Mouse (Mus musculus) retina, postnatal 1 day (tissue): ENCODE data around the gene Larp4.
"Not testable (repeated sequence)": the region's sequence is repeated elsewhere in the genome, so short reads cannot be mapped to it uniquely, and the experiment has no call there.

Experiments
- DNase-seq: peaks from one replicate; pipeline ENCODE4 v3.0.0-alpha.2; 2012

The Larp4 gene

DNA sequence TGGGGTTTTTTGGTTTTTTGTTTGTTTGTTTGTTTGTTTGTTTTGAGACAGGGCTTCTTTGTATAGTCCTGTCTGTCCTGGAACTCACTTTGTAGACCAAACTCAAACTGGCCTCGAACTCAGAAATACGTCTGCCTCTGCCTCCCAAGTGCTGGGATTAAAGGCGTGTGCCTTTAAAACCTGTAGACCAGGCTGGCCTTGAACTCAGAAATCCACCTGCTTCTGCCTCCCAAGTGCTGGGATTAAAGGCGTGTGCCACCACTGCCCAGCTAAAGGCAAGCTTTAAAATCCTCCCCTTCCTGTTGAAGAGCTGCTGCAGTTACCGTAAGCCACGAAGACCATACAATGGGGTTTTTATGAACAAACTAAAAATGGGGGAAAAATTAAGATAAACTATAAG is at the start of gene Larp4:
Larp4 (plus strand) TSS at position 301 of the 400 bp plus-strand sequence.
- not testable (repeated sequence) for DNase-seq

DNA sequence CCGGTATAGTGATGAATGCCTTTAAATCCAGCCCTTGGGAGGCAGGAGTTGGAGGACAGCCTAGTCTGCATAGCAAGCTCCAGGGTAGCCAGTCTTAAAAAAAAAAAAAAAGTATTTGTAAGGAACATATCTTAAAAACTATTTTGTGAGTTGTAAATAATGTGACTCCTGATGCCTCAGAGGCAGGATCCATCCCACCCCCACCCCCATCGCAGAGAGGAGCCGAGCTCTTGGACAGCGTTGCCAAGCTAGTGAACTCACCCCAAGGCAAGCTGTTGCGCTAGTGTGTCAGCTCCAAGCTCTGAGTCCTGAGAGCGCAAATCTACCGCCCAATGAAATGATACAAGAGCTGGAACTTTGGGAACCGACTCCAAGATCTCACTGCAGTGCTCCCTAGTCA is 38.6 kb upstream of the Larp4 start:
- no peak for DNase-seq

DNA sequence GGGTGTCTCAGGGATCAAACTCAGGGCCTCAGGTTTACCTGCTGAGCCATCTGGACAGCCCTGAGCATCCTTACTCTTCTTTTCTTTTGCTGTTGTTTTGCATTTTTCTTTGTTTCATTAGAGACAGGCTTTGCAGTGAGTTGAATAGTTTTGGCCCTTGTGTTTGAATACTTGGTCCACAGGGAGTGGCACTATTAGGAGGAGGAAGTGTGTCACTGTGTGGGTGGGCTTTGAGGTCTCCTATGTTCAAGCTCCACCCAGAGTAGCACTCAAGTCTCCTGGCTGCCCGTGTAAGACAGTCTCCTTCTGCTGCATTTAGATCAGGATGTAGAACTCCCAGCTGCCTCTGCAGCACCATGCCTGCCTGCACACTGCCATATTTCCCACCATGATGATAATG is 35.4 kb upstream of the Larp4 start:
- DNase-seq, result no peak

DNA sequence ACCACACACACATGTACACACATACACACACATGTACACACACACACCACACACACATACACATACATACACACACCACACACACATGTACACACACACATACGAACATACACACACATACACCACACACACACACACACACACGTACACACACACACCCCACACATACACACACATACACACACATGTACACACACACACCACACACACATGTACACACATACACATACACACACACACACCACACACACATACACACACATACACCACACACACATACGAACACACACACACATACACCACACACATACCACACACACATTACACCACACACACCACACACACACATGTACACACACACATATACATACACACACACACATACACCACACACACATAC is 33.2 kb upstream of the Larp4 start:
- DNase-seq, result no peak

DNA sequence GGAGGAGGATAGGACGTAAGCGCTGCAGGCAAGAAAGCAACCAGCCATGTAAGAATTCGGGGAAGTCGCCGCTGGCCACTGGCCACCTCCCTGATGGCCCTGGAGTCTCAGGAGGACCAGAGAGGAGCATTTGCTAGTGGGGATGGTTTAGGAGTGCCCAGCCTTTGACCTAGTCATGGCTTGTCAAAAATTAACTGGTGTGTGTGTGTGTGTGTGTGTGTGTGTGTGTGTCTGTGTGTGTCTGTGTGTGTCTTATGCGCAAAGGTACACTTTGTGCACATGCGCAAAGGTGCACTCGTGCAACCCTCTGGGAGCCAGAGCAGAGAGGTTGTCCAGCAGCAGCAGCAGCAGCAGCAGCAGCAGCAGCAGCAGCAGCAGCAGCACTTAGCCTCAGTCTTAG is 32.0 kb upstream of the Larp4 start:
- DNase-seq, result no peak

DNA sequence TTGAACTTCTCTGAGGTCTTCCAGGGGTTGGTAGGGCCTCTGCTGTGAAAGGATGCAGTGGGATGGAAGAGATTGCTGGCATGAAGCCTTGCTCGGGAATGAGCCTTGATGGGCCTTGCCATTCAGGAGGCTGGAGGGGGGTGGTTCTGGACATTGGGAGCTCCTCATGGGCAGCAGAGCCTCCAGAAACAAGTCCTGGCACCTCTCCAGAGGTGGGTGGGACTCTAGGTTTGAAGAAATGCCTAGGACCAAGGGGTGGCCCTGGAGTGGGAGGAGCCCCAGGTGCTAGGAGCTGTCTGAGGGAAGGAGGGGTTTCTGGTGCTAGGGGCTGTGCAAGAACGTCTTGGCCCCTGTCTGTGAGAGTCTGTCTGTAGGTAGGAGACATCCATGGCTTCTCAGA is 29.4 kb upstream of the Larp4 start:
- DNase-seq, result peak; percentile 76

DNA sequence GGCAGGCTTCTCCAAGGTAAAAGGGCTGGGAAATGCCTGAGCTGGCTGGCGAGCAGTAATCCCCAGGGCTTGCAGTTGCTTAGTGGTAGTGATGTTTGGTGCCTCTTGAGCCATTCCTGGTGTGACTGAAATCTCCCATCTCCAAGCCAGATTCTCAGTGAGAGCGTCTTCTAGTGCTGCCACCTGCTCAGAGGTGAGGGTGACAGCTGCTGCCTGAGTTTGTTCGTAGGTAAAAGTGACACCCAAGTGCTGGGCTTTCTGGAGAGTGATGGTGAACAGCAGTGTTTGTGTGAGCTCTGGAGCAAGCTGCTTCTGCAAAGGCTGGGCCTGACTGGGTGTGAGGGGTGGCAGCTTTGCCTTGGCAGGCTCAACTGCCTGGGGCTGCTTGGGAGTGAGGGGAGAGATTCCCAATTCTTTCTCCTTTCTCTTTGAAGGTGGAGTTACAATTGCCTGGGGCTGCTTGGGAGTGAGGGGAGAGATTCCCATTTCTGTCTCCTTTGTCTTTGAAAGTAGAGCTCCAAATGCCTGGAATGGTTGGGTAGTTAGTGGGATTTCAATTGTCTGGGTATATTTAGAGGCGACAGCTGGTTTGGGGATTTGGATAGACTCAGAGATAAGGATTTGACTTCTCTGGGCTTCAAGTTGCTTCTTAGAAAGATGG is 28.8 kb upstream of the Larp4 start:
- peak; percentile 5 for DNase-seq

DNA sequence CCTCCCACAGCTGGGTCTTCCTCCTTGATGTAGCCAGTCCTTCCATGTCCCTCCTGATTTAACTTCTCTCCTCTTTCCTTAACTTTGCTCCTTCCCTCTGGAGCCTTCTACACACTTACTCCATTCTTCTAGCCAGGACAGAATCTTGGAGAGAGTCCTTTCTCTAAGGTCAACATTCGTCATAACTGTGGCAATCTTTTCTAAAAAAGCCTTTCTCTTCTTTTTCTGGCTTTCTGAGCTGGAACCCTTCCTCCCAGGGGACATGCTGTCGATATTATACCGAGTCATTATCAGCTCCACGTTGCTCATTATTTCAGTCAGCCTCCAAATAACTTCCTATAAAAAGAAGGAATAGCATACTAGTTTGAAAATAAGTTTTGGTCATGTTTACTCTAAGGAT is 14.5 kb upstream of the Larp4 start:
- no peak for DNase-seq

DNA sequence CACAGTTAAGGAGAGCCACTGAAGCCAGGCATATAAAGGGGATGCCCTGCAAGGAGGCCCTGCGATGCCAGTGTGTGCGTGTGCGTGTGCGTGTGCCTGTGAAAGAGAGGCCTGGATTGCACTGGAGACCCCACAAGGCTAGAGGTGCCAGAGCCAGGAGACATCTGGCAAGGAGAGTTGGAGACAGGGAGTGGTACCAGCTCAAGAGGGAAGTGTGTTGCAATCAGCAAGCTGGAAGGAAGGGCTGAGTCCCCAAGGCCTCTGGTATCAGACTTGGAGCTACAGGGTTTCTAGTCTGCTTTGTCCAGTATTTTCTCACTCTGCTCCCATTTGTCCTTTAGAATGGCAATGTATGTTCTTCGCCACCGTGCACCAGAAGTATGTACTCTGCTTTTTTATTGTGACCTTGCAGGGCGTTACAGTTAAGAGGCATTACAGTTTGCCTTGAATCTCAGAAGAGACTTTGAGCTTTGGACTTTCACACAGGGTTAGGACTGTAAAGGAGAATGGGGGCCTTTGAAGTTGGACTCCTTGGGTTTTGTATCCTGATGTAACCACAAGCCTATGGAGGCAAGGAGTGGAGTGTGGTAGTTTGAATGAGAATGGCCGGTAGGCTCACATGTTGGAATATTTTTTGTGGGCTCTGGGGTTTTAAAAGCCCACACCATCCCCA is 4.6 kb upstream of the Larp4 start:
- no peak for DNase-seq

DNA sequence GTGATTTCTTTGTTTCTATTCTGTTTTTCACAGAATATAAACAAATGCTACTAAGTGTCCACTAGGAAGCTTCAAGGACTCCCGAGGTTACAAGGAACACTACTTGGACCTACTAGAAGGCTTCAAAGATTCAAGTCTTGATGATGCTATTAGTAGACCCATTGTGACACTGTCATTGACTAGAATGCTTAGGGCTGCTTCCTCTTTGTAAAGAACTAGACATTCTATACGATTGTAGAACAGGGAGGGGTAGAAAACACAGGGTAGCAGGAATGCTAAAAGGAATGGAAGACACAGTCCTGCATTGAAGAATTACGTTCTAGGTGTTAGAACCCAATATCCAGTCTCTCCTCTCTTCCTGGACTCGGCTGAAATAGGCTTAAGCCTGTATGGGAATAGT is 2.9 kb upstream of the Larp4 start, which contains the start of gene Fam186a:
Fam186a (minus strand) TSS at position 101 of the 400 bp plus-strand sequence.
- DNase-seq, result no peak

DNA sequence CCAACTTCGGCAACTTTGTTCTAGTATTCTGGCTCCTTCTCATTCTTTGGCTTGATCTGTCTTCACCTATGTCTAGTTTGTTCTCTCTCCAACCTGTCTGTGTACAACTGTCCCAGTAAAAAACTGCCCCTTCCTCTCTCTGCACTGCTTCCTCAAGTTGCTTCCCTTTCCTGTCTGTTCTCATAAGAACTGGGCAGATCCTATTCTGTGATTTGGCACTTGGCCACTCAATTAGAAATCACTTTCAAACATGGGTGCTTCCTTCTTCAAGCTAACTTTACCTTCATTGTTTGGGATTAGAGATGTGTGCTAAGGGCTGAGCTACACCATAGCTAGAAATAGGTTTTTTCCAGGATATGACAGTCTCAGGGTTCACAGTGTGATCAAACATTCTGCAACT is 741 bp downstream of the Larp4 start:
- DNase-seq, result no peak

DNA sequence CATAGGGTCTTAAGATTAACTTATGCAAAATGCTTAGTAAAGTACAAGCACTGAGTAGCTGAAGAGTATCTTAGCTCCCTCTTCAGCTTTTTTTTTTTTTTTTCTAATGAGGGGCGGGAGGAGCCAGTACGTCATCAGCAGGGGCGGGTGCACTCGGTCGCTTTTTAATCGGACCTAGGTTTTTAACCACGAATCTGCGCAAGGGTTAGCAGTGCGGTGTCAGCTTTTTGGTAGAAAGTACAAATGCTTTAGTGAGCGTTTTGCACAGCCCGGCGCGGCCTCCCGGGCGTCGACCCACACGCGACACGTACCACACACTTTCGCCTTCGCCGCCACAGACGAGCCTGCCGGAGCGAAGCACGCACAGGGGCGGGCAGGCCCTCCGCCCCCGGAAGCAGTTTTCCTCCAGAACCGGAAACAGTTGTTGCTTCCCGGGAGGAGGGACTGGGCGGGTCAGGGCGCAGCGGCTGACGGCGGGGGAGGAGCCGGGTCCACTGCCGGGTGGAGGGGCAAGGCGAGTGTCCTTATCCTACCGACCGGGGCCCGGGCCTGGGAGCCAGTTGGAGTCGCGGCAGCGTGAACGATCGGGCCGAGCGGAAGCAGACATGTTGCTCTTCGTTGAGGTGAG is 2.6 kb downstream of the Larp4 start:
- DNase-seq, result peak; percentile 98

DNA sequence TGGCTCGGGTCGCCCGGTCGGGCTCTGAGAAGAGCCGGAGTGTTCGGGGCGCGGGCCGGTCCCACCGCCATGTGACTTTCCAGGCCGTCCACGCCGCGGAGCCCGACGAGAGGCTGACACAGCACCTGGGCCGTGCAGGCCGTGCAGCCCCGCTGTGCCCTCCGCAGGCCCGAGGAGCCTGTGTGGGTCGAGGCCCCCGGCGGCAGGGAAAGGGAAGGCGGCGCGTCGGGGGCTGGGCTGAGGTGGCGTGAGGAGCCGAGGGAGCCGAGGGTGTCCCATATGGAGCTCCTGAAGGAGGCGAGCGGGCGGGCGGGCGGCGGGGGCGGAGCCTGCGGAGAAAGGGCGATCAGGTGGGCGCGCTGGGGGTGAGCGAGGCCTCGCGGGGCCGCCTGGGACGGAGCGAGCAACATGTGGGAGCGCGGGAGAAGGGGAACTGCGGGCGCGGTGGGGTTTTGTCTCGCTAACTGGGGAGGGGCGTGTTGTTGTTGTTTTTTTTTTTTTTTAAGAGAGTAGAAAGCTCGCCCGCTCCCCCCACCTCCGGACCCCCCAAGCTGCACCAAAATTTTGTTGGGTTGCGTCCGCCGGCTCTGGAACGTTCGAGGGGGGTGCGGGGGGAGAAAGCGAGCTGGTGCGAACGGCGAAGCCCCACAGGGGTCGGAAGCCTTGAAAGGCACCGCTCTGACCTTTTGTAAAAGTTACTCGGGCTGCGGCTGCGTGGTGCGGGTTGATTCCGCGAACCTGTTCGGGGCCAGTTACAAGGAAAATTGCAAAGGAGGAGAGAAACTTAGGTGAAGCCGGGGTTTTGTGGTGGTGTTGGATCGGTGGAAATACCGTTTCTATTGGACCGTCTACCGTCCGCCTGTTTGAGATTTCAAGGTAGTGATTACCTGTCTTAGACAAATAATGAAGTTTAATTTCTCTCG is 3.4 kb downstream of the Larp4 start:
- peak; percentile 84 for DNase-seq

DNA sequence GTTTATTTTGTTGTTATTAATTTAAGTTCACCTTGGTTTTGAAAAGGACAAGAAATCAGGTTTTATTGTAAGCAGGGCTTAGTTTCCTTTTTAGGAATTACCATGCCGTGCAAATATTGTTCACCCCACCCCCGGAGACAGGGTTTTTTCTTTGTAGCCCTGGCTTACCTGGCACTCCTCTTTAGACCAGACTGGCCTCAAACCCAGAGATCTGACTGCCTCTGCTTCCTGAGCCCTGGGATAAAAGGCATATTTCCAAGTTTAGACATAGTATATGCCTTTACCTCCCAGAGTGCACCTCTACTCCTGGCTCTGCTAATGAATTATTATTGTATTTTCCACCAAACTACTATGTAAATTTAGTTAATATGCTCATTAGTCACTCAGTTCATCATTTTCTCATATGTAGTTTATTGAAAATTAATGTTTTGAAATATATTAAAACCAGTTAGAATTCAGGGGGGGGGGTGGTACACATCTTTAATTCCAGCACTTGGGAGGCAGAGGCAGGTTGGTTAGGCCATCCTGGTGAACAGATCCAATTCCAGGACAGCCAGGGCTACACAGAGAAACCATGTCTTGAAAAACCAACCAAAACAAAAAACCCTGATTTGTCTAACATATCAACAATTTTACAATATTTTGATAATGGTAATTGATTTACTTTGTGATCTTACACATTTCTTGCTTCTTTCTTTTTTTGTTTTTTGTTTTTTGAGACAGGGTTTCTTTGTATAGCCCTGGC is 4.8 kb downstream of the Larp4 start:
- DNase-seq, result no peak

DNA sequence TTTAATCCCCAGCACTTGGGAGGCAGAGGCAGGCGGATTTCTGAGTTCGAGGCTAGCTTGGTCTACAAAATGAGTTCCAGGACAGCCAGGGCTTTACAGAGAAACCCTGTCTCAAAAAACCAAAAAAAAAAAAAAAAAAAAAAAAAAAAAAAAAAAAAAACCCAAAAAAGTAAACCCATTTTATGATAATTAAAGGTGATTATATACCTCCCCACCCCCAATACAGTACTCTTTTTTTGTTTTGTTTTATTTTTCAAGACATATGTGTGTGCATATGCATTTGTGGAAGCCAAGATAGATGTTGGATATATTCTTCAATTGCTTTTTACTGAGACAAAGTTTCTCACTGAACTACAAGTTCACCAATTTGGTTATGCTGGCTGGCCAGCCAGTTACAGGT is 6.3 kb downstream of the Larp4 start:
- not testable (repeated sequence) for DNase-seq

DNA sequence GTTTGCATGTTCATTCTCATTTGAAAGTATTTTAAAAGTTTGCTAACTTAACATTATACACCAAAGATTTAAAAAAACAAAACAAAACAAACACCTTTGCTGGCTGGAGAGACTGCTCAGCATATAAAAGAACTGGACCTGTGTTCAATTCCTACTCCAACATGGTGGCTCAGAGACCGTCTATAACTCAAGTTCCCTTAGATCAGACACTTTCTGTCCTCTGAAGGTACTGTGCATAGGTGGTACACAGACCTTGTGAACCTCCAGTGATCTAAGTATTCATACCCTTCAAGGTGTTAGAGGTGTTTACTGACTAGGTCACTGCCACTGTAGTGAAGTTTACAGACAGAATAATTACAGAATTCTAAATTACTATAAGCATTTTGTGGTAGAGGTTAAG is 9.4 kb downstream of the Larp4 start:
- no peak for DNase-seq

DNA sequence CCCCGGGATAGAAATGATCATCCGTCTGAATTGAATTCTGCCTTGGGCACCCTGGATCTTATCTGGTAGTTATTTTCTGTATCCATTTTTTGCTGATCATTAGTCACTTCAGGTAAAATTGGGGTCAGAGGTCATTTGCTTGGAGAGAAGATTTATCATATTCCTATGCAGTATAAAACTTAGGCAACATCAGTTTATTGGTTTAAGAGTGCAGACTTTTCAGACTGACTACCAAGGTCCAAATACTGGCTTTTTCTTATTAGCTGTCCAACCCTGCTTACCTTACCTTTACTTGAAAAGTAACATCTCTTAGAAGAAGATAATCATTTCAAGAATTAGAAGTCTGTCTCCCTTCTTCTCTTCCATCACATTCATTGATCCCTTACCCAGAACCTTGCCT is 9.8 kb downstream of the Larp4 start:
- no peak for DNase-seq

DNA sequence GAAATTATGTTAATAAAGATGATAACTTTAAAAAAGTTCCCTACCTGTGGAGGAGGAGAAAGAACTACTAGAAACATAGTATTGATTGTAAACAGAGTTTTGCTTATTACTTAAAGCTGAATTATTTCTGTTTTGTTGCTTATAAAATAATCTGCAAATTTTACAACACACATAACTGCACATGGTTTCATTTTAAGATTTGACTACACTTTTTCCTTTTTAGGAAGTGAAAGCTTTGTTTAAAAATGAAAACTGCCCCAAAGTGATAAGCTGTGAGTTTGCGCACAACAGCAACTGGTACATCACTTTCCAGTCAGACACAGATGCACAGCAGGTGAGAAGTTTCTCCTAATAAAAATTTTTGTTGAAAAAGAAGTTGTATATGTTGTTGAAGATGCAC is 23.2 kb downstream of the Larp4 start:
- DNase-seq, result no peak

DNA sequence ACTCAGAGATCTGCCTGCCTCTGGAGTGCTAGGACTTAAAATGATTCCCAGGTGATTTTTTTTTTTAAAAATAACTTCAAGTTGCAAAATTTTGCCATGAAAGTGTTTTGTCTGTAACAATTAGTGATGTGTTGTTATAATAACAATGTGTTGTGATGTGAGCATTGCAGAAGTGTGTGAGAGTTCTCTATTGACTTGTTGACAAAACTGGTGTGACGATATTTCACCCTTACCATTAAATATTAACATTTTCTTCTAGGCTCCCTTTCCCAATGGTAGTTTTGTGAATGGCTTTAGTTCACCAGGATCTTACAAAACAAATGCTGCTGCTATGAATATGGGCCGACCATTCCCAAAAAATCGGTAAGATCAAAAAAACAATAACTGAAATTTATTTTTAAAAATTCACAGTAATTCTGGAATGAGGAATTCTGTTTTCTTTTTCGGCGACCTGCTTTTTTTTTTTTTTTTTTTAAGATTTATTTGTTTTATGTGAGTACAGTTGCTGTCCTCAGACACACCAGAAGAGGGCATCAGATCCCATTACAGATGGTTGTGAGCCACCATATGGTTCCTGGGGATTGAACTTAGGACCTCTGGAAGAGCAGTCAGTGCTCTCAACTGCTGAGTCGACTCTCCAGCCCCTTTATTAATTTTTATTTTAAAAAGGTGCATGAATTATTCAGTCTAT is 27.4 kb downstream of the Larp4 start:
- no peak for DNase-seq

DNA sequence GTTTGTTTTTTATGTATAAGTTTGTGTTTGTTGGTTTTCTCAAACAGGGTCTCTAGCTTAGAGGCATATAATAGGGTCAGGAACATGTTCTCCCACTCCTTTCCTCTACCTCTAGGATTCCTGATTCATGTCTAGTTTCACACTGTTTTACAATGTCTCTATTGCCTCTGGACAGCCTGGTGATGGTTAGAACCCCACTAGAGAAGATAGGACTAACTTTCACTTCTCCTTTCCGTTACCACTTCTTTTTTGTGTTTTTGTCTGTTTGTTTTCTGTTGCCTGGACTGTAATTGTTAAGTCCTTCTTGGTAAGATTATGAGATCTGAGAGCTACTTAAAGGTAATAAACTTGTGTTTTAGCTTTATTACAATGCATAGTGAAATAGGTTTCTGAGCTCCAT is 29.5 kb downstream of the Larp4 start:
- no peak for DNase-seq

DNA sequence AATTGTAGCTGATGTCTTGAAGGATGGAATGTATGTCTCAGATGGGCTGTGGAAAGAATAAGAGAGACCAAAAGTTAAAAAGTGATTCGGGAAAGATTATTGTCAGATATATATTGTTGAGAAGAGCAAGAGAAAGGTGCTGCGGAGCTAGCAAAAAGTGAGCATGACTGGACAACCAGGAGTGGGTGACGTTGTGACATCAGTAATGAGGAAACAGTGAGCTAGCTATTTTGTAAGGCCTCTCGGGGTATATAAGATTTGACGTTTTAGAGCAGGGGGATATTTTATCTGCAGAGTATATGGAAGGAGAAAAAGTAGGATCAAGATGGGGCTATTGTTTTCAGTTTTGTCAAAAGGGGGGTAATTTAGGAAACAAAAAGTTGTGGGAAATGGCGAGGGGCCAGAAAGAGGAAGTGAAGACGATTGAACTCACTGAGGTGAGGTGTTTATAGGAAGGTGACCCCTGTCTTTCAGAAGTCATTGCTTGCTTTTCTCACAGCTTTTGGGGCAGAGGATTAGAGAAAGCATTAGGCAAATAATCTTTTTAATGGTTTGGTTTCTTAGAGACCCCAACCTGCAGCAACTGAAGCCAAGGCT is 34.9 kb downstream of the Larp4 start:
- no peak for DNase-seq
